Mouse (Mus musculus) hindbrain, embryonic 14.5 days (tissue): Measurements from ENCODE around the gene Dlg1. TPM values are rescaled to one million over a fixed set of nuclear protein-coding genes. Genes with fewer than 3 reads are reported as not detected.

Experiments
- ATAC-seq: fragments of 200-750 bp; cut with Nextera tagmentation; 2 replicates; pipeline ENCODE4 v1.8.0; 2017; ENCODE audit warnings: moderate number of reproducible peaks, mild to moderate bottlenecking, moderate TSS enrichment, moderate library complexity; ENCODE audit not compliant: low FRiP score
- DNase-seq: peaks from one replicate; pipeline ENCODE4 v3.0.0-alpha.2; 2015; ENCODE audit warnings: low spot score
- H3K27ac ChIP-seq: fragments of 300-500 bp; sonication (generic); 2 replicates; pipeline ENCODE4 v1.5.1; 2014; ENCODE audit warnings: mild to moderate bottlenecking, moderate library complexity
- H3K27me3 ChIP-seq: fragments of 300-500 bp; sonication (generic); 2 replicates; pipeline ENCODE4 v1.6.1; 2014; ENCODE audit warnings: mild to moderate bottlenecking, low read length, mixed read lengths; ENCODE audit not compliant: control insufficient read depth, insufficient read depth
- H3K36me3 ChIP-seq: fragments of 300-500 bp; sonication (generic); replicated peaks from 2 replicates; pipeline ENCODE4 v1.6.1; 2014; ENCODE audit not compliant: control insufficient read depth, insufficient read depth
- H3K4me1 ChIP-seq: fragments of 300-500 bp; sonication (generic); replicated peaks from 2 replicates; pipeline ENCODE4 v1.6.1; 2014; ENCODE audit warnings: antibody characterized with exemption, low read length, mixed read lengths; ENCODE audit not compliant: control insufficient read depth, insufficient read depth
- H3K4me2 ChIP-seq: fragments of 300-500 bp; sonication (generic); replicated peaks from 2 replicates; pipeline ENCODE4 v1.6.1; 2014; ENCODE audit warnings: mild to moderate bottlenecking, moderate library complexity
- H3K4me3 ChIP-seq: fragments of 300-500 bp; sonication (generic); replicated peaks from 2 replicates; pipeline ENCODE4 v1.5.1; 2014; ENCODE audit warnings: mild to moderate bottlenecking, low read length
- H3K9ac ChIP-seq: fragments of 300-500 bp; sonication (generic); 2 replicates; pipeline ENCODE4 v1.6.1; 2014
- H3K9me3 ChIP-seq: fragments of 300-500 bp; sonication (generic); 2 replicates; pipeline ENCODE4 v1.6.1; 2016; ENCODE audit warnings: low read length; ENCODE audit not compliant: control insufficient read depth
- WGBS: fragments of 180-500 bp; shearing (Covaris S2); extraction: QIAGEN DNeasy Blood & Tissue Kit; methylation state at CpG from one replicate; pipeline ENCODE4 v1.1.7; 2014; 5-methylcytosine and 5-hydroxymethylcytosine counted together
- polyA plus RNA-seq: library from polyadenylated mRNA; unstranded; fragments of >200 nt; fragmentation: Nextera tagmentation; extraction: Ambion mirVana; gene quantifications from 2 replicates; pipeline ENCODE4 v1.2.1, GENCODE M21; 2014

The Dlg1 gene
- polyA plus RNA-seq, 1 experiment from 2014 or later, result 14.4 TPM

DNA sequence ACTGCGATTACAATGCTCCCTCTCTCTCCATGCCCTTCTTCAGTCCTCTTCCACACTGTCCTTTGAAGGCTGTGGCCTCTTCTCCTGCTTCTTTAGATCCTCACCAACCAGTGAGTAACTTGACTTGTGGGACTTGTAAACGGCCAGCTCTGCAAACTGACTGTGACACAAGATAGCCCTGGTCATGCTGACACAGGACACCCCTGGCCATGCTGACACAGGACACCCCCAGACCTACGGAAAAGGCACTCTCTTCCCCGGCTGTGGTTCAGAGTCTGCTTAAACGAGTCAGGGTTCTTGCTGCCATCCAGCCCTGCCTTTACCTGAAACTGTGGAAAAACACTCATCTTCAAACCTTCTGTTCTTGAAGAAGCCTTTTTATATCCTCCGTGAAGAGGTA, 36.9 kb upstream of the Dlg1 start:
- no peaks in the 10 kb centered on the region for H3K36me3 ChIP-seq
- H3K4me3 ChIP-seq, result no peak overlapping the region
- 85% methylated on average over 6 of the region's 6 CpGs for whole genome bisulfite sequencing
- no peaks in the 10 kb centered on the region for H3K27me3 ChIP-seq
- DNase-seq (no peak), ATAC-seq (no peak)
- H3K4me2 ChIP-seq, result no peak overlapping the region
- no peak overlapping the region for H3K9ac ChIP-seq
- no peak overlapping the region for H3K27ac ChIP-seq
- H3K9me3 ChIP-seq, result no peaks in the 10 kb centered on the region
- H3K4me1 ChIP-seq, result no peaks in the 10 kb centered on the region

DNA sequence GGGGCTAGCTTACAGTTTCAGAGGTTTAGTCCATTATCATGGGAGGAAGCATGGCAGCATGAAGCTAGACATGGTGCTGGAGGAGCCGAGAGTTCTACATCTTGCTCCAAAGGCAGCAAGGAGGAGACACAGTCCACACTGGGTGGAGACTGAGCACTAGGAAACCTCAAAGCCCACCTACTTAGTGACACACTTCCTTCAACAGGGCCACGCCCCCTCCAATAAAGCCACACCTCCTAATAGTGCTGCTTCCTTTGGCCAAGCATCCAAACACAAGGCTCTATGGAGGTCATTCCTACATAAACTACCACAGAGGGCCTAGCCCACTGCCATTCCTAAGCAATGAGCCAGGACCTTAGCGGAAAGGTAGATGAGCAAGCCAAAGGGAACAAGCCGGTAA, 32.9 kb upstream of the Dlg1 start:
- Histone ChIP-seq H3K27ac (no peak overlapping the region), H3K36me3 (no peaks in the 10 kb centered on the region), H3K4me1 (no peaks in the 10 kb centered on the region), H3K4me3 (no peak overlapping the region), H3K9me3 (no peaks in the 10 kb centered on the region), H3K9ac (no peak overlapping the region), H3K27me3 (no peaks in the 10 kb centered on the region), H3K4me2 (no peak overlapping the region)
- 94% methylated on average over 4 of the region's 4 CpGs for WGBS
- DNase-seq (no peak), ATAC-seq (no peak)

DNA sequence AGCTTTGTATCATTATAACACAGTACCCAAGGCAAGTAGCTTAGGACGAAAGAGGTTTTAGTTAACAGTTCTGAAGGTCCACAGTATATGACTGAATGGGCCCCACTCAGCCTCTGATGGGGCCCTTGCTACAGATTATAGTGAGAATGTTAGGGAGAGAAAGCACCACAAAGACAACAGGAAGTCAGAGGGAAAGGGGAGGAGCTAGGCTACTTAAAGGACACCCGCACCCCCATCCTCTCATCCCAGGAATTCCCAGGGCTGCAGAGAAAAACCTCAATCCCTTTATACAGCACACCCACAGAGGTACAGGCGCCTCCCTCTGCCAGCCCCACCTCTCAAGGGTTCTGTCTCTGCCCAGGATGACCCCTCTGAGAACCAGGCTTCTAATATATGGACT, 32.2 kb upstream of the Dlg1 start:
- Histone ChIP-seq H3K4me2 (no peak overlapping the region), H3K27me3 (no peaks in the 10 kb centered on the region), H3K4me1 (no peaks in the 10 kb centered on the region), H3K36me3 (no peaks in the 10 kb centered on the region), H3K9me3 (no peaks in the 10 kb centered on the region), H3K27ac (no peak overlapping the region), H3K4me3 (no peak overlapping the region), H3K9ac (no peak overlapping the region)
- DNase-seq (no peak), ATAC-seq (no peak)
- 67% methylated on average over 3 of the region's 3 CpGs for WGBS

DNA sequence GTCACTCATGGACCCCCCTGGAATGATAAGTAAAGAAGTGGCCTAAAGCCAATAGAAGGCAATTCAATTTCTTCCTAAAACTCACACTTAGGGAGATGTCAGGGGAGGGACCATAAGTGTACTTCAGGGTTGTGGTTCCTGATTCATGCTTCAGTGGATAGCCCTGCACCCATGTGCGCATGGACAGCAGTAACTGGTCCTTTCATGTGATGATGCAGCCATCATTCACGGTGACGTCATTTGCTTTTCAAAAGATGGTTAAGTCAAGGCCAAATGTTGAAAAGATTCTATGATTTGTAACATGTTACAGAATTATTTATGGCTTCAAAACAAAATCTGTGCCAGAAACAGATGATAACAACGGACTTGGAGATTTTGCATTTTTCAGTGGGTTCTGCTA, 28.9 kb upstream of the Dlg1 start:
- H3K4me1 ChIP-seq, result no peaks in the 10 kb centered on the region
- H3K9ac ChIP-seq, result no peak overlapping the region
- no peaks in the 10 kb centered on the region for H3K27me3 ChIP-seq
- H3K27ac ChIP-seq, result no peak overlapping the region
- H3K4me2 ChIP-seq, result no peak overlapping the region
- WGBS, result 92% methylated on average over 4 of the region's 4 CpGs
- no peaks in the 10 kb centered on the region for H3K9me3 ChIP-seq
- ATAC-seq (no peak), DNase-seq (no peak)
- no peaks in the 10 kb centered on the region for H3K36me3 ChIP-seq
- no peak overlapping the region for H3K4me3 ChIP-seq

DNA sequence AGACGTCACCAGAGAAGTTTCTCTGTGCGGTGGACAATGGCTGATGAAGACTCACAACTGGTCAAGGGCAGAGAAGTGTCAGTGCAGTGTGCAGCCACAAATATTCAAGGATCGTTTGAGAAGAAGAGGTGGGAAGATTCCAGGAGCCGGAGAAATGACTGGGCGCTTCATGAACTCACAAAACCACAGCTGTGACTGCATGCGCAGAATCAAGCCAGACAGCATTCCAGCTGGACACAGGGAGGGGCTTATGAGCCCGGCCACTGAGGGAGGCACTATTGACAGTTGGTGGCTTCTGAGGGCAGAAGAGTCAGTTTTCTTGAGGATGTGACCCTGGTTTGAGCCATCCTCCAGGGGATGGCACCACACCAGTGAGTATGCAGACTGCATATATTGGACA, 24.9 kb upstream of the Dlg1 start:
- H3K36me3 ChIP-seq, result no peaks in the 10 kb centered on the region
- no peak for ATAC-seq
- H3K9me3 ChIP-seq, result no peaks in the 10 kb centered on the region
- WGBS, result 47% methylated on average over 7 of the region's 7 CpGs
- no peak overlapping the region for H3K4me3 ChIP-seq
- H3K27ac ChIP-seq, result no peak overlapping the region
- DNase-seq, result no peak
- H3K4me1 ChIP-seq, result no peaks in the 10 kb centered on the region
- H3K27me3 ChIP-seq, result no peaks in the 10 kb centered on the region
- H3K4me2 ChIP-seq, result no peak overlapping the region
- no peak overlapping the region for H3K9ac ChIP-seq

DNA sequence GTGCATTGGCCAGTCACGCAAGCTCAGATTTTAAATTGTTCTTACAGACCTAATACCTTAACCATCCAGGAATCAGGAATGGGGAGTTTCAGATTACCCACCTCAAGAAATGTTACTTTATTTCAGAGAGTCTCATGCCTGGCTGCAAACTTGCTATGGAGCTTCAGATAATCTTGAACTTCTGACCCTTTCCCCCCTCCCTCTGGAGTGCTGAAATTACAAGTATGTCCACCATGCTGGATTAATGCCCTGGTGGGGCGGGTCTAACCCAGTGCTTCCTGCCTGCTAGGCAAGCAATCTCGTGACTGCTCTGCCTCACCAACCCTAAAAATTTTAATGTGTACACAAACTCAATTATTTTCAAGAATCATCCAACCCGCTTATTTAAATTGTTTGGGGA, 23.3 kb upstream of the Dlg1 start:
- Histone ChIP-seq H3K4me1 (no peaks in the 10 kb centered on the region), H3K36me3 (no peaks in the 10 kb centered on the region), H3K9me3 (no peaks in the 10 kb centered on the region), H3K4me3 (no peak overlapping the region), H3K27me3 (no peaks in the 10 kb centered on the region), H3K4me2 (no peak overlapping the region), H3K9ac (no peak overlapping the region), H3K27ac (no peak overlapping the region)
- no peak for DNase-seq
- ATAC-seq, result no peak
- whole genome bisulfite sequencing, result 77% methylated on average over 4 of the region's 4 CpGs

DNA sequence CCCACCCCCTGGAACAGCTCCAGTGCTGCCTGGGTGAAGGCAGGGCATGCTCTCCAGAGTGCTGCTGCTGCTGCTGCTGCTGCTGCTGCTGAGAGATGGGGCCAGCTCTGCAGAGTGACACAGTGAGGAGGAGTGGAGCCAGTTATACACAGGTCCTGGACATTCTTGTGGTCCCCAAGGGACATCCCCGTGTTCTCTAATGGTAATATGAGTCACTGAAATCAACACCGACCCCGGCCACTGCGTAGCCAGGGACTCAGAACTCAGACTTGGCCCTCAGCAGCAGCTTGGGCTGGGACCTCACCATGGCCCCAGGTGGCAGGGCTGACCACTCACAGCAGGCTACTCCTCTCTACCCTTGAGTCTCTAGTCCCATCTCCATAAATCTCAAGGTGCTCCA, 21.5 kb upstream of the Dlg1 start:
- Histone ChIP-seq H3K4me2 (no peak overlapping the region), H3K36me3 (no peaks in the 10 kb centered on the region), H3K9me3 (no peaks in the 10 kb centered on the region), H3K4me3 (no peak overlapping the region), H3K9ac (no peak overlapping the region), H3K27ac (no peak overlapping the region), H3K4me1 (no peaks in the 10 kb centered on the region), H3K27me3 (no peaks in the 10 kb centered on the region)
- WGBS, result 81% methylated on average over 4 of the region's 4 CpGs
- DNase-seq, result no peak
- no peak for ATAC-seq

DNA sequence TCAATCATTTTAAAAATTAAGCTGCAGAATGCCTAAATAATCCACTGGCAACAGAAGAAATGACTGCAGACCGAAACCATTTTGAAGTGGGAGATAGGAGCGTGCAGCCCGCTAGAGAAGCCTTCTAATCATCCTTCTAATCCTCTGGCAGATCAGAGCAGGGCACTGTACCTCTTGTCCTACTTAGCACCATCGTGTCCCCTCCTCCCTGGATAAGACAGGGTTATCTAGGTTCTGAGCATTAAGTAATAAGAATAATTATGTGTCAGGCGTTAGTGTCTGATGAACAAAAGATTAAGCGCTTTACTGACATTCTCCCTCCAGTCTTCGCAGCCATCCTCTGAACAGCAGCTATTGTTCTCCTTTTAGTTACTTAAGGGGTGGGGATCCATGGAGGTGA, 16.0 kb upstream of the Dlg1 start:
- Histone ChIP-seq H3K27me3 (no peaks in the 10 kb centered on the region), H3K4me2 (no peak overlapping the region), H3K4me3 (no peak overlapping the region), H3K4me1 (peaks cover 7% of the 10 kb centered on the region), H3K9me3 (no peaks in the 10 kb centered on the region), H3K27ac (no peak overlapping the region), H3K36me3 (no peaks in the 10 kb centered on the region), H3K9ac (no peak overlapping the region)
- no peak for DNase-seq
- 59% methylated on average over 7 of the region's 7 CpGs for WGBS
- no peak for ATAC-seq

DNA sequence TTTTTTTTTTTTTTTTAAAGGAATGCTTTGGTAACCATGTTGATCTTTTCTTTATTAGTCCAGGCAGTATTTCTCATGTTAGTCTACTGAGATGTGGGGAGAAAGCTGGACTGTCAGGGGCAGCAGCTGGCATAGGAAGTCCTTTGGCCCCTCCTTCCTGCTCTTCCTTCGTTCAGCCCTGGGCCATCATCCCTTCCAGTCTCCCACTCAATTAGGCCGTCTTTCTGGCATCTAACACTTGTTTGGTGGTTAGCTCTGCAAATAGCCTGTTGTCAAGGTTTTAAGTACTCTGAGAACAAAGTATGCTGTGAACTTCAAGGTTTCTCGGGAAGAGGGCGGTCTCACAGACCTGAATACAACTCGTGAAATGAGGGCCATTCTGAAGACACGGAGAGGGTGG, 12.5 kb upstream of the Dlg1 start:
- DNase-seq (no peak), ATAC-seq (no peak)
- Histone ChIP-seq H3K27ac (no peak overlapping the region; the same call in 1 of the 2 replicates), H3K9ac (no peak overlapping the region), H3K9me3 (no peaks in the 10 kb centered on the region), H3K27me3 (no peaks in the 10 kb centered on the region), H3K36me3 (no peaks in the 10 kb centered on the region), H3K4me1 (peaks cover 9% of the 10 kb centered on the region), H3K4me2 (no peak overlapping the region), H3K4me3 (no peak overlapping the region)
- whole genome bisulfite sequencing, result 20% methylated on average over 6 of the region's 6 CpGs

DNA sequence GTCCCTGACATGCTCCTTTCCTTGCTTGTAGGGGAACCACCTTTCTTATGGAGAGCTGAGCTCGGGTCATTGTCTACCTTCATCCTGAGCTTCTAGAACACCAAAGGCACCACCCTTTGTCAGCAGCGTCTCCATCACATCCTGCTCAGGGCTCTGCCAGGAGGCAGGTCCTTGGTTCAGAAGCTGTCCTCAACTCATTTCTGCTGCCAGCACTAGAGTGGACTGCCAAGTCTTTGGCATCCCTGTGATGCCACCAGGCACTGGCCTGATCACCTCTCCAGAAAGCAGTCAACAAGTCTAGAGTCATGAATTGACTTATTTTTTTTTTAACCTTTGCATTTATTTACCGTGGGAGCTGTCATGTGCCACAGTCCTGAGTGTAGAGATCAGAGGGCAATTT, 11.7 kb upstream of the Dlg1 start:
- no peak for ATAC-seq
- Histone ChIP-seq H3K36me3 (no peaks in the 10 kb centered on the region), H3K27me3 (no peaks in the 10 kb centered on the region), H3K9me3 (no peaks in the 10 kb centered on the region), H3K27ac (no peak overlapping the region), H3K4me2 (no peak overlapping the region), H3K4me3 (no peak overlapping the region), H3K4me1 (peaks cover 9% of the 10 kb centered on the region), H3K9ac (no peak overlapping the region)
- DNase-seq, result no peak
- 83% methylated on average over 3 of the region's 3 CpGs for WGBS
